Mouse (Mus musculus) kidney, adult 2 months (tissue): ENCODE measurements around the gene Scel.

Source experiments
- CTCF ChIP-seq: fragments of 200-500 bp; conservative IDR thresholded peaks from 2 replicates; pipeline ENCODE4 v1.5.1; 2011; ENCODE audit warnings: low read depth, mild to moderate bottlenecking, control low read depth, low read length, moderate library complexity, mixed read lengths; ENCODE audit not compliant: insufficient read depth, insufficient read length
- POLR2A ChIP-seq: fragments of 200-500 bp; IDR thresholded peaks from one replicate; pipeline ENCODE4 v1.6.1; 2011; ENCODE audit warnings: low read depth, low read length, control low read depth

- no peak for TF ChIP-seq CTCF
- no peak for TF ChIP-seq POLR2A
These were observed 76.7 kb downstream of the Scel start for GRCm38 (mm10) chr14:103589819-103590218.
